Mouse (Mus musculus): ENCODE measurements around the gene Gucy1a1.

Gucy1a1 gene

GRCm38 (mm10) chr3:82096801-82097200, 48.8 kb downstream of the Gucy1a1 start:
- no peak for DNase-seq (ENCODE audit: extremely low spot score, low spot score)

- peak; percentile 74 for DNase-seq (ENCODE audit: extremely low spot score, low spot score)
Measured at GRCm38 (mm10) chr3:82074201-82074851, 71.3 kb downstream of the Gucy1a1 start, which contains the start of gene Gucy1b1. TSS of gene Gucy1b1 (minus strand) at chr3:82074689.

GRCm38 (mm10) chr3:82073741-82074181, 71.8 kb downstream of the Gucy1a1 start:
- peak; percentile 64 for DNase-seq (ENCODE audit: extremely low spot score, low spot score)

GRCm38 (mm10) chr3:82067830-82068229, 77.8 kb downstream of the Gucy1a1 start:
- no peak for DNase-seq (ENCODE audit: extremely low spot score, low spot score)

GRCm38 (mm10) chr3:82061402-82062180, 84.0 kb downstream of the Gucy1a1 start:
- DNase-seq (ENCODE audit: extremely low spot score, low spot score): no peak

GRCm38 (mm10) chr3:82057201-82057600, 88.4 kb downstream of the Gucy1a1 start:
- DNase-seq (ENCODE audit: extremely low spot score, low spot score): no peak

GRCm38 (mm10) chr3:82054283-82054974, 91.2 kb downstream of the Gucy1a1 start:
- no peak for DNase-seq (ENCODE audit: extremely low spot score, low spot score)

- DNase-seq (ENCODE audit: extremely low spot score, low spot score): no peak
Measured at GRCm38 (mm10) chr3:82052029-82052428, 93.6 kb downstream of the Gucy1a1 start.

- DNase-seq (ENCODE audit: extremely low spot score, low spot score): no peak
Measured at GRCm38 (mm10) chr3:82051468-82051867, 94.1 kb downstream of the Gucy1a1 start.

- DNase-seq (ENCODE audit: extremely low spot score, low spot score): no peak
Measured at GRCm38 (mm10) chr3:82048681-82049080, 96.9 kb downstream of the Gucy1a1 start.

- no peak for DNase-seq (ENCODE audit: extremely low spot score, low spot score)
Measured at GRCm38 (mm10) chr3:82048078-82048477, 97.5 kb downstream of the Gucy1a1 start.

GRCm38 (mm10) chr3:82047100-82047753, 98.4 kb downstream of the Gucy1a1 start:
- DNase-seq (ENCODE audit: extremely low spot score, low spot score): no peak

- no peak for DNase-seq (ENCODE audit: extremely low spot score, low spot score)
Measured at GRCm38 (mm10) chr3:82046087-82046486, 99.5 kb downstream of the Gucy1a1 start.

GRCm38 (mm10) chr3:82044902-82045301, 100.7 kb downstream of the Gucy1a1 start:
- DNase-seq (ENCODE audit: extremely low spot score, low spot score): no peak

GRCm38 (mm10) chr3:82043676-82044075, 101.9 kb downstream of the Gucy1a1 start:
- DNase-seq (ENCODE audit: extremely low spot score, low spot score): no peak

Measured in neural tube, embryonic 10.5 days (tissue).